Mouse (Mus musculus) olfactory bulb, adult 2 months (tissue): ENCODE measurements around the gene Amph.

Experiments
- CTCF ChIP-seq: fragments of 200-500 bp; IDR thresholded peaks from 2 replicates; pipeline ENCODE4 v1.5.1; 2012; ENCODE audit warnings: low read depth, mild to moderate bottlenecking, low read length, moderate library complexity; ENCODE audit not compliant: insufficient read depth
- POLR2A ChIP-seq: fragments of 200-500 bp; IDR thresholded peaks from 2 replicates; pipeline ENCODE4 v1.6.1; 2012; ENCODE audit warnings: mild to moderate bottlenecking, low read depth, low read length, moderate library complexity; ENCODE audit not compliant: insufficient read depth

DNA sequence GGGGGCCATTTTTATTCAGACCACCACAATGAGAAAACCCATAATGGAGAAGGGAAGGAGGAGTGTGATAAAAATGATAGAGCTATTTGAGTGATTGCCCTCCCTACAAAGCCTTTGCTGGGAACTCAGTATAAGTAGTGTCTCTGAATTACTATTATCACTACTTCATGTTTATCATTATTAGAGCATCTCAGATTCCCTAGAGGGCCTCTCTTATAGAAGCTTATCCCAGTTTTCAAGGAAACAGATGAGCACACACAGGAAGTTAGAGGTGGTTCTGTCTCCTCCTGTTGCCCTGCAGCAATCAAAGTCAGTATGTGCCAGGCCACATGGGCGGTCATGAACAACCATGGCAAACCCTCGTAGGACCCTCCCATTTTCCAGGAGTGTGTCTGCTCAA lies 190.5 kb downstream of the Amph start:
- no peak for TF ChIP-seq POLR2A
- TF ChIP-seq CTCF: no peak
